Mouse (Mus musculus) layer of hippocampus, adult 8-10 months (tissue): ENCODE data around the gene Sdhaf2. TPM values are rescaled to one million over a fixed set of nuclear protein-coding genes. Genes with fewer than 3 reads are reported as not detected.
"Not testable (repeated sequence)": the region's sequence is repeated elsewhere in the genome, so short reads cannot be mapped to it uniquely, and the experiment has no call there.

Experiments
- DNase-seq, 2 experiments: peaks; one replicate each; pipeline ENCODE4 v3.0.0; 2022; ENCODE audit warnings: low spot score in 2 of 2
- total RNA-seq, 4 experiments: library from RNA; stranded (reverse); gene quantifications; 2 replicates each; pipeline ENCODE4 v1.2.4; 2022

The Sdhaf2 gene
- 10 to 100 TPM; 48.8 to 64.9 (median 58.2) TPM for total RNA-seq

GRCm38 (mm10) chr19:10525910-10526309 lies at the start of gene Sdhaf2:
Gene Sdhaf2 (minus strand): TSS chr19:10526142.
- DNase-seq = no peak

- no peak for DNase-seq
Observed at GRCm38 (mm10) chr19:10569627-10570026, 43.7 kb upstream of the Sdhaf2 start.

- DNase-seq = no peak
Observed at GRCm38 (mm10) chr19:10565217-10565616, 39.3 kb upstream of the Sdhaf2 start.

- DNase-seq = no peak
Observed at GRCm38 (mm10) chr19:10564278-10564677, 38.3 kb upstream of the Sdhaf2 start.

GRCm38 (mm10) chr19:10562351-10562750 lies 36.4 kb upstream of the Sdhaf2 start:
- DNase-seq = no peak

GRCm38 (mm10) chr19:10561558-10562314 lies 35.8 kb upstream of the Sdhaf2 start:
- no peak for DNase-seq

- no peak for DNase-seq
Observed at GRCm38 (mm10) chr19:10560108-10560507, 34.2 kb upstream of the Sdhaf2 start.

- DNase-seq = not testable (repeated sequence)
Observed at GRCm38 (mm10) chr19:10557837-10558375, 32.0 kb upstream of the Sdhaf2 start.

GRCm38 (mm10) chr19:10557430-10557829 lies 31.5 kb upstream of the Sdhaf2 start:
- no peak for DNase-seq

- DNase-seq = no peak
Observed at GRCm38 (mm10) chr19:10557001-10557400, 31.1 kb upstream of the Sdhaf2 start.

- peak; percentile 68 to 80 for DNase-seq
Observed at GRCm38 (mm10) chr19:10555624-10556510, 29.9 kb upstream of the Sdhaf2 start, which contains the start of gene Tmem216. Gene Tmem216 (minus strand): TSS chr19:10556238.

- DNase-seq = no peak
Observed at GRCm38 (mm10) chr19:10539454-10539853, 13.5 kb upstream of the Sdhaf2 start.

GRCm38 (mm10) chr19:10530082-10530481 lies 4.1 kb upstream of the Sdhaf2 start:
- no peak for DNase-seq

- DNase-seq = peak; percentile 85 to 88
Observed at GRCm38 (mm10) chr19:10525106-10525901, 638 bp downstream of the Sdhaf2 start, which contains the start of gene Cpsf7. Gene Cpsf7 (plus strand): TSS chr19:10525266.

- no peak for DNase-seq
Observed at GRCm38 (mm10) chr19:10524784-10525105, 1.2 kb downstream of the Sdhaf2 start.

- DNase-seq = no peak
Observed at GRCm38 (mm10) chr19:10523483-10524080, 2.4 kb downstream of the Sdhaf2 start.

- no peak for DNase-seq
Observed at GRCm38 (mm10) chr19:10521926-10522325, 4.0 kb downstream of the Sdhaf2 start.

- no peak for DNase-seq
Observed at GRCm38 (mm10) chr19:10520355-10520754, 5.6 kb downstream of the Sdhaf2 start.

GRCm38 (mm10) chr19:10510759-10511330 lies 15.1 kb downstream of the Sdhaf2 start:
- DNase-seq = no peak

GRCm38 (mm10) chr19:10502571-10502970 lies 23.4 kb downstream of the Sdhaf2 start:
- DNase-seq = no peak
